Mouse (Mus musculus): ENCODE measurements around the gene Hacl1.

Gene Hacl1

GRCm38 (mm10) chr14:31661671-31662554 lies 20.8 kb upstream of the Hacl1 start:
- peak; percentile 92 for DNase-seq

GRCm38 (mm10) chr14:31660312-31661093 lies 19.4 kb upstream of the Hacl1 start:
- DNase-seq, result no peak

- DNase-seq, result peak; percentile 86
These were observed 18.6 kb upstream of the Hacl1 start for GRCm38 (mm10) chr14:31659501-31660181.

GRCm38 (mm10) chr14:31658126-31658680 lies 17.1 kb upstream of the Hacl1 start:
- DNase-seq, result no peak

- peak; percentile 77 for DNase-seq
These were observed 16.0 kb upstream of the Hacl1 start for GRCm38 (mm10) chr14:31656857-31657645.

GRCm38 (mm10) chr14:31656386-31656785 lies 15.3 kb upstream of the Hacl1 start:
- no peak for DNase-seq

GRCm38 (mm10) chr14:31655406-31655805 lies 14.3 kb upstream of the Hacl1 start:
- DNase-seq, result no peak

- peak; percentile 35 for DNase-seq
These were observed 13.7 kb upstream of the Hacl1 start for GRCm38 (mm10) chr14:31654816-31655215.

- no peak for DNase-seq
These were observed 12.2 kb upstream of the Hacl1 start for GRCm38 (mm10) chr14:31653101-31653875.

- DNase-seq, result no peak
These were observed 11.5 kb upstream of the Hacl1 start for GRCm38 (mm10) chr14:31652624-31653023.

- no peak for DNase-seq
These were observed 11.0 kb upstream of the Hacl1 start for GRCm38 (mm10) chr14:31652106-31652505.

GRCm38 (mm10) chr14:31651206-31651605 lies 10.1 kb upstream of the Hacl1 start:
- no peak for DNase-seq

GRCm38 (mm10) chr14:31650347-31650746 lies 9.3 kb upstream of the Hacl1 start:
- no peak for DNase-seq

GRCm38 (mm10) chr14:31647991-31648390 lies 6.9 kb upstream of the Hacl1 start:
- no peak for DNase-seq

- DNase-seq, result no peak
These were observed 4.8 kb upstream of the Hacl1 start for GRCm38 (mm10) chr14:31645920-31646319.

GRCm38 (mm10) chr14:31644931-31645547 lies 4.0 kb upstream of the Hacl1 start:
- peak; percentile 49 for DNase-seq

- peak; percentile 88 for DNase-seq
These were observed 3.2 kb upstream of the Hacl1 start for GRCm38 (mm10) chr14:31644183-31644830.

GRCm38 (mm10) chr14:31641506-31642155 lies 545 bp upstream of the Hacl1 start:
- DNase-seq, result peak; percentile 91

- no peak for DNase-seq
These were observed 668 bp downstream of the Hacl1 start, which contains the start of gene Gm49387 for GRCm38 (mm10) chr14:31640346-31640889. Gene Gm49387 (minus strand): TSS chr14:31640878.
